Mouse (Mus musculus) heart, postnatal 14 days (tissue): Measurements from ENCODE around the gene Foxp1. TPM values are rescaled to one million over a fixed set of nuclear protein-coding genes. Genes with fewer than 3 reads are reported as not detected.

Source experiments
- DNase-seq, 2 experiments: peaks; one replicate each; pipeline ENCODE4 v3.0.0; 2021 to 2022
- intact Hi-C: fragments of 180-260 bp; cut with DNase I; formaldehyde crosslinking; loops from one replicate; pipeline ENCODE4 v1.15.1; 2025
- total RNA-seq, 2 experiments: library from RNA; stranded (reverse); gene quantifications; 2 replicates each; pipeline ENCODE4 v1.2.3; 2021

Foxp1 gene
- total RNA-seq, 2 experiments from 2014 or later = 38.5 to 53.2 TPM

DNA sequence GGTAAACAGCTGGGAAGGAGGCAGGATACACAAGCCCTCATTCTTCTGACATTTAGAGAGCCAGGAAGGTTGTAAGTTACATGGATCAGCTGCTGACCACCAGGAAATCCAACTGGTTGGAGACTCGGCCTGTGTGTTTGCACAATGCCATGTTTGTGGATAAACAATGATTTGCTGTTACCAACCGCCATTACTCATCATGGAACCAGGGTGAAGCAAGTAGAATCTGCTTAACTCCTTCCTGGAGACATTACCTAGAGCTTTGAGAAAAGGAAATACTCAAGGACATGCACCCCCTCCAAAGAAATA is 348.7 kb downstream of the Foxp1 start:
- intact Hi-C loops = no loop called here
- DNase-seq = no peak

DNA sequence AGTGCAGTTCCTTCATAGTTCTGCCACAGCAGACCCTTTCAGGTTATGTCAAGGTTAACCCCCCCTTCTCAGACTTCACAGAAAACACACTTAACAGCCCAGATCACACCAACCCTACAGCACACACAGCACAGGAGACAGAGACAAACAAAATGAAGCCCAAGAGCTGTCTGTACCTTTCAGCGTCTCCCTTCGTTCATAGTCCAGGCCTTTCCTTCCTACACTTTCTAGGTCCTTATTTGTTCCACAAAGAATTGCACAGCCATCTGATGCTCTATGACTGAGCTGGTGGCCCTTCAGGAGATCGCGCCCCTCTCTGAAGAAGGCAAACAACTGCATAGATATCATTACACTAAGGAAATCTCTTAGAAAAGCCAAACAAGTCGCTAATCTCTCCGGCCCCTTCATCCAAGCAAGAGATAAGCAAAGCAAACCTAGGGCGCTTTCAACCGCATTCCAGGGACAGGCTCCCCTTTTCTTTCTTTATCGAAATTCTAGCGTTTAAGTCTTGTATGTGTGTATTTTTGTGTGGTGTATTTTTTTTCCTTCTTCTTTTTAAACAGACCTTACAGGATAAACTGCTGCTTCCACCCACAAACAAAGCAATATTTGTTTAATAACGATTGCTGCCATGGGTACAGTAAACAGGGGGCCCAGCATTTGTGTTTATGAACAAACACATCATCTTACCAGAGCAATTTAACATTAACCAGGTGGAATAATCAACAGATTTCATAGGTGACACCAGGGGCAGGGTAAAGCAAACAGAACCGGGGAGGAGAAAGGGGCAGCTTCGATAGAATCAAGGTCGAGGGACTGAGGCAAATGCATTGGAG is 349.2 kb downstream of the Foxp1 start:
- intact Hi-C loops = no loop called here
- no peak for DNase-seq

DNA sequence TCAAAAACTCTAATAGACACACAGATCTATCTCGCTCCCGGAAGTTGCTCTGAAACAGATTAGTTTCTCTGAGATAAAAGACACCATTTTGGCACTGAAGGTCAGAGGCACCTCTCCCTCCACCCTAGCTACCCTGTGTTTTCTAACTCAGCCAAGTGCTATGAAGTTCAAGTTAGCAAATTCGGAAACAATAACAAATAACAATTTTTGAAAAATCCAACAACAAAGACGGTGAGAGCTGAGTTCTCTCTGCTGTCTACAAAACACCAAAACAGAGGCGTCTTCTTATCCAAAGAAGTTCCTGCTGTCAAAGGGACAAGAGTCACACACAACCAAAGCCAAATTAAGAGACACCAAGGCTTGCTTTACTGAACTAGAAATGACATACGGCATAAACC is 349.9 kb downstream of the Foxp1 start:
- intact Hi-C loops = no loop called here
- no peak for DNase-seq

- DNase-seq = peak in 1 of 2 experiments; percentile 16
- intact Hi-C loops = no loop called here
These were observed 350.5 kb downstream of the Foxp1 start for GRCm38 (mm10) chr6:99171901-99172588.

GRCm38 (mm10) chr6:99171281-99171825 is 351.2 kb downstream of the Foxp1 start:
- DNase-seq = no peak
- intact Hi-C loops = no loop called here

DNA sequence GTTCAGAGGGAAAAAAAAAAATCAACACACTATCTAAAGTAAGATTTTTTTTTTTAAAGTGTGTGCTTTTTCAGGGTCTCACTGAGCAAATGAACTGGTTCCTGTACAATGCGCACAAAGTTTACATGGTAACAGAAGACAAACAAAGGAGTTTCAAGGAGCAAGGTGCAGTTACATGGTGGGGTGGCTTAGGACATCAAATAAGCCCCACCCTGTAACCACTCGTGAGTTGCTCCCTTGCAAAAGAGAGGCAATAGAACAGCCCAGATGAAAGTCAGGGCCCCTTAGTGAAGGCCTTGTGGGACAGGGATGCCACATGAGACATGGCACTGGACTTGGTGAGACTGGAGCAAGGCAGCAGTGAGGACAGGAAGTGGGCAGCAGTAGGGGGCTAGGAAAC is 353.8 kb downstream of the Foxp1 start:
- DNase-seq = no peak
- intact Hi-C loops = no loop called here

GRCm38 (mm10) chr6:99167001-99167400 is 355.5 kb downstream of the Foxp1 start:
- DNase-seq = no peak
- intact Hi-C loops = no loop called here

DNA sequence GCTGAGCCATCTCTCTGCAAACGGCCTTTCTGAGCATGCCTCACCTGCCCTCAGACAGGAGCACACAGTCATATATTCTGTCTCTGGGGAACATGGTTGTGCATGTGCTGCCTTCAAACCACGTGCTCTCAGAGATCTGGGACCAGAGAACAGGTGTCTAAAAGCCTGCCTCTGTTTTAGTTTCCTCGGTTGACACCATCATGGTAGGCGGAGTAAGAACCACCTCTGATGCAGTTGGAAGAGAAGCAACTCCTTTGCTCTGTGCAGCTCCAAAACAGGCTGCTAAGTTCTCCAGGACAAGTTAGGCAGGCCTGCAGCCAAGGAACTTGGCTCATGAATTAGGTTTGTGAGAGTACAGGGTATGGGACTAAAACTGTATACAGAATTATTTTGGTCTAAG is 356.4 kb downstream of the Foxp1 start:
- DNase-seq = peak; percentile 28 to 55
- intact Hi-C loops = no loop called here

- intact Hi-C loops = no loop called here
- no peak for DNase-seq
These were observed 357.8 kb downstream of the Foxp1 start for GRCm38 (mm10) chr6:99164760-99165159.

DNA sequence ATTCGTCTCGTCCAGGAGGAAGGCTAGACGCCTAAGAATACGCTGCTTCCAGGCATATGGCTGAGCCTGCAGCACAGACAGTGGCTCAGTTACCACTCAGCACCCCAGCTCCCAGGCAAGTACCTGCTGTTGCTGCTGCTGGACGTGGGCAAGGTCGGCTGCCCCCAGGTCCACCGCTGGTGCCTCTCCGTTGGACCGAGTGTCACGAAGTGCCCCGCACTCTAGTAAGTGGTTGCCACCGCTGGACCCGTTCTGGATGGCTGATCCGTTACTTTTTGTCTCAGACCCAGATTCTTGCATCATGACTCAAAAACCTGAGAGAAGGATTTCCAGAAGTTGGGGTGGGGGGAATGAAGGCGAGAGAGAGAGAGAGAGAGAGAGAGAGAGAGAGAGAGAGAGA is 359.8 kb downstream of the Foxp1 start:
- intact Hi-C loops = no loop called here
- no peak for DNase-seq

DNA sequence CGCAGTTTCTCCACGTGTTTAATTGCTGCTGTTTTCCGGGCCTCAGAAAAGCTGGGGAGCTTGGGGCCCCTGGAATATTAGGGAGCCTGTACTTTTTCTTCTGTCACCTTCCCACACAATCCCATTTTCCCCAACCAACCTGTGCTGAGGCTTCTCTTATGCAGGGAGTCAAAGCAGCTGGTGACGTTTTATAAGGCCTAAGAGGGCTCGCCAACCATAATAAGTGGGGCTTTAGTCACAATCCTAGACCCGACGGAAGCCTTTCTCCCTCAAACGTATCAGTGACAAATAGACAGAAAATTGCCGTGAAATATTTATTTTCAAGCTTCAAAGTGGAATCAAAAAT is 362.2 kb downstream of the Foxp1 start:
- intact Hi-C loops = no loop called here
- no peak for DNase-seq

- no peak for DNase-seq
- intact Hi-C loops = no loop called here
These were observed 362.8 kb downstream of the Foxp1 start for GRCm38 (mm10) chr6:99159452-99160347.

GRCm38 (mm10) chr6:99153682-99154081 is 368.8 kb downstream of the Foxp1 start:
- intact Hi-C loops = no loop called here

GRCm38 (mm10) chr6:99146400-99146905 is 376.1 kb downstream of the Foxp1 start:
- intact Hi-C loops = no loop called here

More at GRCm38 (mm10) chr6:99153682-99154081, 368.8 kb downstream of the Foxp1 start:
- DNase-seq = no peak

DNA sequence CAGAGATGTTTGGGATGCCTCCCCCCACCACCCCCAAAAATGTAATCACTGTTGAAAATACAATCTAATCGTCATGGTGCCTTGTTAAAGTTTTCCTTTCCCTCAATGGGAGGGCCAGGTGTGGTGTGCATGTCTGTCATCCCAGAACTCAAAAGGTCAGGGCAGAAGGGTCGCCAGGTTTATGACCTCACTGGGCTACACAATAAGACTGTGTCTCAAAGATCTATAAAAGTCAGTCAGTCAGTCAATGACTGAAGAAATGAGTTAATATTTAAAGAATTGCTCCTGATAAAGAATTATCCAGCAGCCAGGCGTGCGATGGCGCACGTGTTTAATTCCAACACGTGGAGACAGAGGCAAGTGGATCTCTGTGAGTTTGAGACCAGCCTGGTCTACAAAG is 377.5 kb downstream of the Foxp1 start:
- intact Hi-C loops = no loop called here
- DNase-seq = no peak

More at GRCm38 (mm10) chr6:99146400-99146905, 376.1 kb downstream of the Foxp1 start:
- no peak for DNase-seq

- intact Hi-C loops = no loop called here
- DNase-seq = no peak
These were observed 378.8 kb downstream of the Foxp1 start for GRCm38 (mm10) chr6:99143756-99144036.

DNA sequence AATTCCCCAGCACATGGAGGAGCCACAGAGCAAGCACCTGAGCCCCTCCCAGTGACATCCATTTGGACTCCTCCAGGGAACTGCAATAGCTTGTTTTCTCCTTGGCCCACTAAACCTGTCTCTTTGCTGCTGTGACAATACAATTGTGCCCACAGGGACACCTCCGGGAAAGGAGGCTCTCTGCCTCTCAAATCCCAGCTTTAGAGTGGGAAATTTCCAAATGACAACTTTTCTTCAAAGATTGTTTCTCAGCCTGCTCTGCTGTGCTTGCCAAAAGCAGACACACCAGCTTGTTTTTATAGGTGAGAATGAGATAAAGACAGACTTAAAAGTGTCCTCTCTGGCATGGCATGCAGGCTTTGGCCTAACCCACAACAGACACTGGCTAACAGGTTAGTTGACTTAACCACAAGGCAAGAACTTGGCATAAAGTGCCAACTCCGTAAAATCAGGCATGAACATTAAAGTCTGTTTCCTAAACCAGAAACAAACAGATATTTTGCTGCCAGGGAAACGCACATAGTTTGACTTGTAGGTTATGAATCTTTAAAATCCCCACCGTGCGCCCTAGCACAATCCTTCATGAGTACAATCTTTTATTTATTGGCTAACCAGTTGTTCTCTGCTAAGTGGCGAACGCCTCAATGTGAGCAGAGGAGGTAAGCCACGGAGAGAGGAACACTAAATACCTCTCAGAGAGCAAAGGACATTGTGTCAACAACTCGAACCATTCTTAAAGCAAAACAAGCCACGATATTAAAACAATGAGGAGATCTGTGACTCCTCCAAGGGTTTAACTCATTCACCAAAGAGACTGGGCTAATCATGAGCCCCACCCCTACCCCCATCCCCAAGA is 379.4 kb downstream of the Foxp1 start:
- intact Hi-C loops = no loop called here

GRCm38 (mm10) chr6:99138041-99138440 is 384.5 kb downstream of the Foxp1 start:
- no peak for DNase-seq
- intact Hi-C loops = no loop called here

More for the DNA sequence above, 379.4 kb downstream of the Foxp1 start:
- no peak for DNase-seq

GRCm38 (mm10) chr6:99137071-99137470 is 385.4 kb downstream of the Foxp1 start:
- no peak for DNase-seq

More at GRCm38 (mm10) chr6:99137071-99137470, 385.4 kb downstream of the Foxp1 start:
- intact Hi-C loops = no loop called here
